Mouse (Mus musculus): ENCODE data around the gene Tmem100. TPM values are rescaled to one million over a fixed set of nuclear protein-coding genes. Genes with fewer than 3 reads are reported as not detected.

Tmem100 gene
- total and polyA plus RNA-seq, 2 experiments from 2014 or later: 12.6 to 18.3 TPM

DNA sequence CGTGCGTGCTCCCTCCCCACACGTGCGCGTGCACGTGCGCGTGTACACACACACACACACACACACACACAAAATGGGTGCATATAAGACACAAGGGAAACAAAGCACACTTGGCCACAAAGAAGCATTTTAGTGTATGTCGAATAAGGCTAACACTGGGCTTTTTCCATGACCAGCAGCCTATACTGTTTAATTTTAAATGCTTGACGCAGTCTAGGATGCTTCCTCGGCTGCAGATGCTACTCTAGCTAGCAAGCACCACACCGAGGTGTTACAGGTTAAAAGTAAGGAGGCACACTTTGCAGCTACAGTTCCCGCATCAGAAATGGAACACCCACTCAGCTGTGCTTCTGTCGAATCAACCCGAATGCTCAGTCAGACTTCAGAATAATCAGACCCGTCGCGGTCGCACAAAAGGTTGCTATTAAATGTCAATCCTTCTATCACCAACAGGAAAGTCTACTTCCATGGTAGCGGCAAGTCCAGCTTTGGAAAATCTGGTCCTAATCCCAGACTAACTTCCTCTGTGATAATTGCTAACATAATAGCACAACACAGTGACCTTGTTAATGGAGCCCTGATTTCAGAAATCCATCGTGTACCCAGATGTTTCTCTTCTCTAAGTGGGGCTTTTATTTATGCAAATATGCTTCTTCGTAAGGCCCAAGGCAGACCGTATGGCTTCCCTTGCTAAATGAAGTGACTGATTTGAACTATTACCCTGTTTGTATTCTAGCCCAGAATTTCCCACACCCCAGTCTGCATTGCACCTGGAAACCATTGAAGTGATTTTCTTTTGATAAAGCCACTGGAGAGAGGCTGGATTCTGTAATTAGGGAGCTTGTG lies 36.5 kb downstream of the Tmem100 start:
- no peaks in the 10 kb centered on the region for H3K27me3 ChIP-seq (ENCODE audit: control insufficient read depth, insufficient read depth, low read length)
- H3K9me3 ChIP-seq (replicated peaks; ENCODE audit: control insufficient read depth, low read length): no peaks in the 10 kb centered on the region
- no peaks in the 10 kb centered on the region for H3K4me1 ChIP-seq (ENCODE audit: control insufficient read depth, insufficient read depth)
- H3K9ac ChIP-seq (replicated peaks; ENCODE audit: low read depth, low read length): no peak overlapping the region
- H3K27ac ChIP-seq (ENCODE audit: low read depth): no peak overlapping the region
- DNase-seq (ENCODE audit: low spot score) (no peak), ATAC-seq (ENCODE audit: insufficient read depth, low read depth) (no peak)
- 74% methylated on average over 23 of the region's 23 CpGs for WGBS
- TF ChIP-seq EP300 (IDR thresholded peaks at IDR 0.05; ENCODE audit: low read depth): no peak
- TF ChIP-seq CTCF (IDR thresholded peaks at IDR 0.05; ENCODE audit: low read depth): no peak
- H3K4me2 ChIP-seq (ENCODE audit: low read depth, low read length): no peak overlapping the region
- no peak overlapping the region for H3K4me3 ChIP-seq (ENCODE audit: low read depth, low read length)
- no peaks in the 10 kb centered on the region for H3K36me3 ChIP-seq (replicated peaks; ENCODE audit: control insufficient read depth, insufficient read depth, low read length)

DNA sequence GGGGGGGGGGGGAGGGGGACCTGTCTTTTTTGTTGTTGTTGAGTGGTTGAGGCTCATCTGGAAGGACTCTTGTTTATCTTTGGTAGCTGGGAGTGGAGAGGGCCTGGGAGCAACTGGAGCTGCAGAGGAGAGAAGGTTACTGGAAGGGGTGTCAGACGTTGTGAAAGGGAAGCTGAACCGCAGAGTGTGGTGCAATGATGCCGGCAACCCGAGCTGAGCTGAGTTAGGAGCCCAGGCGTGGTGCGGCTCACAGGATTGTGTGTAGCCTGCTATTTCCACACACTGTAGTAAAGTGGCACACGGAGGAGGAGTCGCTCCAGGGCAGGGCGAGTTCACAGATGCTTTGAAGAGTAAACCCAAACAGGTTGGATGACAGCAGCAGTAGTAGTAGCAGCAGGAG lies 41.6 kb downstream of the Tmem100 start:
- no peak overlapping the region for H3K4me2 ChIP-seq (ENCODE audit: low read depth, low read length)
- H3K4me1 ChIP-seq (ENCODE audit: control insufficient read depth, insufficient read depth): no peaks in the 10 kb centered on the region
- TF ChIP-seq EP300 (IDR thresholded peaks at IDR 0.05; ENCODE audit: low read depth): no peak
- no peak for TF ChIP-seq CTCF (IDR thresholded peaks at IDR 0.05; ENCODE audit: low read depth)
- no peaks in the 10 kb centered on the region for H3K9me3 ChIP-seq (replicated peaks; ENCODE audit: control insufficient read depth, low read length)
- H3K9ac ChIP-seq (replicated peaks; ENCODE audit: low read depth, low read length): no peak overlapping the region
- H3K27ac ChIP-seq (ENCODE audit: low read depth): no peak overlapping the region
- ATAC-seq (ENCODE audit: insufficient read depth, low read depth) (no peak), DNase-seq (ENCODE audit: low spot score) (no peak)
- H3K27me3 ChIP-seq (ENCODE audit: control insufficient read depth, insufficient read depth, low read length): no peaks in the 10 kb centered on the region
- 34% methylated on average over 9 of the region's 9 CpGs for WGBS
- no peak overlapping the region for H3K4me3 ChIP-seq (ENCODE audit: low read depth, low read length)
- H3K36me3 ChIP-seq (replicated peaks; ENCODE audit: control insufficient read depth, insufficient read depth, low read length): no peaks in the 10 kb centered on the region

DNA sequence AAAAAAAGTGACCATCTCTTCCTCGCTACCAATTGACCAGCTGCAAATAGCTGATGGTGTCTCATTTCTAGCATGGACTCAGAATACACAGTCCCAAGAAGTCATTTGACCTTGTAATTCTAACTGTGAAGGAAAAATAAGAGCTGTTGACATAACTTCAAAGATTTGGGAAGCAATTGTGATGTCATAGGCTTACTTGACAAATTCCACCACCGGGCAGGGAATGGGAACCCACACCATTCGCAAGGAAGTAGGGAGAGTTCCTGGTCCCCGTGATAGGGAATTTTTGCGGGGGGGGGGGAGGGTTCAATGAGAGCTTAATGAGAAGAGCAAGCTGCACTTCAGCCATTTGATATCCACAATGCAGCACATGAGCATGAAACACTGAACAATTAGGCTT lies 43.1 kb downstream of the Tmem100 start:
- Histone ChIP-seq H3K4me3 (ENCODE audit: low read depth, low read length) (no peak overlapping the region), H3K36me3 (replicated peaks; ENCODE audit: control insufficient read depth, insufficient read depth, low read length) (no peaks in the 10 kb centered on the region), H3K4me1 (ENCODE audit: control insufficient read depth, insufficient read depth) (no peaks in the 10 kb centered on the region), H3K9ac (replicated peaks; ENCODE audit: low read depth, low read length) (no peak overlapping the region), H3K27me3 (ENCODE audit: control insufficient read depth, insufficient read depth, low read length) (no peaks in the 10 kb centered on the region), H3K9me3 (replicated peaks; ENCODE audit: control insufficient read depth, low read length) (no peaks in the 10 kb centered on the region), H3K27ac (ENCODE audit: low read depth) (no peak overlapping the region), H3K4me2 (ENCODE audit: low read depth, low read length) (no peak overlapping the region)
- 58% methylated on average over 5 of the region's 5 CpGs for WGBS
- ATAC-seq (ENCODE audit: insufficient read depth, low read depth): no peak
- no peak for DNase-seq (ENCODE audit: low spot score)
- TF ChIP-seq EP300 (IDR thresholded peaks at IDR 0.05; ENCODE audit: low read depth): no peak
- TF ChIP-seq CTCF (IDR thresholded peaks at IDR 0.05; ENCODE audit: low read depth): no peak

DNA sequence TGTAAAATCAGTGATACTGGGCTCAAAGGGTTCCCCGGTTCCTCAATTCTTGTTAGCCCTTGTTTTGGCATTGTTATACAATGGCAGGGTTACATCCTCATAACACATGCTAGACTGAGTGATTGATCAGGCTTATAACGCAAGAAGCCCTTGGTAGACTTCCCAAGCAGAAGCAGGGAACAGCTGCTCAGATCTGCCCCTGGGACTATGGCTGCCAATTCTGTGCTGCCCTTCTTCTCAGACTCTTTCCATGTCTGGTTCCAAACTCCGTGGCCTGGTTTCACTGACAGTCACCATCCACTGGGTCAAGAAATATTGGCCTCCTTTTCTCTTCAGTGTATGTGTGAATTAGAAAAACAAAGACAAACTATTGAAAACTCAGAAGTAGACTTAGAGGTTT lies 46.5 kb downstream of the Tmem100 start:
- H3K27me3 ChIP-seq (ENCODE audit: control insufficient read depth, insufficient read depth, low read length): no peaks in the 10 kb centered on the region
- no peak overlapping the region for H3K27ac ChIP-seq (ENCODE audit: low read depth)
- DNase-seq (ENCODE audit: low spot score) (no peak), ATAC-seq (ENCODE audit: insufficient read depth, low read depth) (no peak)
- no peak overlapping the region for H3K4me2 ChIP-seq (ENCODE audit: low read depth, low read length)
- no peak for TF ChIP-seq CTCF (IDR thresholded peaks at IDR 0.05; ENCODE audit: low read depth)
- no peak for TF ChIP-seq EP300 (IDR thresholded peaks at IDR 0.05; ENCODE audit: low read depth)
- 89% methylated on average over 3 of the region's 3 CpGs for WGBS
- no peaks in the 10 kb centered on the region for H3K9me3 ChIP-seq (replicated peaks; ENCODE audit: control insufficient read depth, low read length)
- H3K36me3 ChIP-seq (replicated peaks; ENCODE audit: control insufficient read depth, insufficient read depth, low read length): no peaks in the 10 kb centered on the region
- no peak overlapping the region for H3K4me3 ChIP-seq (ENCODE audit: low read depth, low read length)
- H3K4me1 ChIP-seq (ENCODE audit: control insufficient read depth, insufficient read depth): no peaks in the 10 kb centered on the region
- no peak overlapping the region for H3K9ac ChIP-seq (replicated peaks; ENCODE audit: low read depth, low read length)

DNA sequence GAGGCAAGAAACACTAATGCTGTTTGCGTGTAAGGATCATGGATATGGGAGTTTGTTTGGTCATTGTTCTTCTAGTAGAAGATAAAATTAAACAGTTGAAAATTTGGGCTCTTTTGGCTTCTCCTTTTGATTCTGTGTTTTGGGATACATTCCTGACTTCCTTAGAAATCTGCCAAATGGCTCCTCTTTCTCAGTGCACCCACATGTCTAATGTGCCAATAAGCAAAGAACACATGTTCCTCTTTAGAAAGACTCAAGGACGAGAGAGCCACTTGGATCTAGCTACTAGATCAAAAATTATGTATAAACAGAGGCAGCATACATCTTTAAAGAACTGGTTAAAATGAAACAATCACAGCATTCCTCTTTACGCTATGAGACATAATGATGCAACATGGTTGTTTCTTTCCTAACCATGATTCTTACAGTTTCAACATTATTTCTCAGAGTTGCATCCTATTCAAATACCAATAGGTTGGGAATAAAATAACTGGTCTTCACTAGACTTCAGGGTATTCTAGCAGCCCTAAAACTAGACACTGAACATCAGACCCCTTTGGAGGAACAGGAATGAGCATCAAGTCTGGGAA lies 50.6 kb downstream of the Tmem100 start:
- Histone ChIP-seq H3K27ac (ENCODE audit: low read depth) (no peak overlapping the region), H3K4me1 (ENCODE audit: control insufficient read depth, insufficient read depth) (no peaks in the 10 kb centered on the region), H3K9ac (replicated peaks; ENCODE audit: low read depth, low read length) (no peak overlapping the region), H3K4me2 (ENCODE audit: low read depth, low read length) (no peak overlapping the region), H3K9me3 (replicated peaks; ENCODE audit: control insufficient read depth, low read length) (no peaks in the 10 kb centered on the region), H3K4me3 (ENCODE audit: low read depth, low read length) (no peak overlapping the region), H3K27me3 (ENCODE audit: control insufficient read depth, insufficient read depth, low read length) (no peaks in the 10 kb centered on the region), H3K36me3 (replicated peaks; ENCODE audit: control insufficient read depth, insufficient read depth, low read length) (no peaks in the 10 kb centered on the region)
- no peak for ATAC-seq (ENCODE audit: insufficient read depth, low read depth)
- no peak for TF ChIP-seq CTCF (IDR thresholded peaks at IDR 0.05; ENCODE audit: low read depth)
- no peak for TF ChIP-seq EP300 (IDR thresholded peaks at IDR 0.05; ENCODE audit: low read depth)
- WGBS: 87% methylated on average over 3 of the region's 3 CpGs
- no peak for DNase-seq (ENCODE audit: low spot score)
